Mouse (Mus musculus) cerebellum, adult 9-10 months (tissue): Measurements from ENCODE around the gene Gm5142.
A peak's percentile ranks its signal among the peaks of the same experiment; 100 is the strongest.

Experiments
- DNase-seq: peaks from one replicate; pipeline ENCODE4 v3.0.0; 2022

Gene Gm5142

GRCm38 (mm10) chr14:59178649-59179048, at the start of gene Gm5142:
Gene Gm5142, minus strand, starts transcription at chr14:59178749.
- no peak for DNase-seq

DNA sequence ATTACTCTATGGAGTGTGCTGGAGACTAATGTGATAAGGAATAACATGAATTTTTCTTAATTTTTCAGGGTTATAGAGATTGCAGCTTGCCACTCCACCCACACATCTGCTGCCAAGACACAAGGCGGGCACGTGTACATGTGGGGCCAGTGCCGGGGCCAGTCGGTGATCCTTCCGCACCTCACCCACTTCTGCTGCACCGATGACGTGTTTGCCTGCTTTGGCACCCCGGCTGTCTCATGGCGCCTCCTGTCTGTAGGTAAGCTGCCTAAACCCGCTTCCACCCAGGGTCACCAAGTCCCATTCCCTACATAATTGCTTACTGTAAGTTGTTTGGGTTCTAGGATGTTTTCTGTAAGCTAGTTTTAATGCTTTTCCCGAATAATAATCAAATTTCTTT, 47.7 kb upstream of the Gm5142 start:
- DNase-seq, result no peak

- DNase-seq, result no peak
These were observed 40.7 kb upstream of the Gm5142 start for GRCm38 (mm10) chr14:59219241-59219640.

GRCm38 (mm10) chr14:59209816-59210215, 31.3 kb upstream of the Gm5142 start:
- peak; percentile 65 for DNase-seq

- no peak for DNase-seq
These were observed 30.5 kb upstream of the Gm5142 start for GRCm38 (mm10) chr14:59209003-59209402.

GRCm38 (mm10) chr14:59205976-59206583, 27.5 kb upstream of the Gm5142 start:
- no peak for DNase-seq

- DNase-seq, result no peak
These were observed 26.9 kb upstream of the Gm5142 start for GRCm38 (mm10) chr14:59205461-59205860.

- no peak for DNase-seq
These were observed 23.2 kb upstream of the Gm5142 start for GRCm38 (mm10) chr14:59201604-59202215.

GRCm38 (mm10) chr14:59200711-59201603, 22.4 kb upstream of the Gm5142 start, which contains the start of gene Rcbtb1:
Gene Rcbtb1, plus strand, starts transcription at chr14:59201209.
- DNase-seq, result peak; percentile 93

GRCm38 (mm10) chr14:59186121-59186520, 7.6 kb upstream of the Gm5142 start:
- DNase-seq, result no peak

DNA sequence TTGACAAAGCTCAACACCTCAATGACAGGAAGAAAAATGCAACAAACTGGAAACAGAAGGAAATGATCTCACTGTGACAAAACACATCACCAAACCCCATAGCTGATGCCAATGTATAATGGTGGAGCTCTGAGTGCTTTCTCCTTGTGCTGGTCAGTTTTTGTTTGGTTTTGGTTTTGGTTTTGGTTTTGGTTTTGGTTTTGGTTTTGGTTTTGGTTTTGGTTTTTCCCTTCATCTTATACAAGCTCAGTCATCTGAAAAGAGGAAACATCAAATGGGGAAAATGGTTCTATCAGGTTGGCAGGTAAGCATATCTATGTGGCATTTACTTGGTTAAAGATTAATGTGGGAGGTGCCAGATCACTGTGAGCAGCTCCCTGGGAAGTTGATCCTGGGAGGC, 7.0 kb upstream of the Gm5142 start:
- no peak for DNase-seq

- DNase-seq, result no peak
These were observed 4.2 kb upstream of the Gm5142 start for GRCm38 (mm10) chr14:59182732-59183131.

- no peak for DNase-seq
These were observed 21.4 kb downstream of the Gm5142 start for GRCm38 (mm10) chr14:59157016-59157698.

DNA sequence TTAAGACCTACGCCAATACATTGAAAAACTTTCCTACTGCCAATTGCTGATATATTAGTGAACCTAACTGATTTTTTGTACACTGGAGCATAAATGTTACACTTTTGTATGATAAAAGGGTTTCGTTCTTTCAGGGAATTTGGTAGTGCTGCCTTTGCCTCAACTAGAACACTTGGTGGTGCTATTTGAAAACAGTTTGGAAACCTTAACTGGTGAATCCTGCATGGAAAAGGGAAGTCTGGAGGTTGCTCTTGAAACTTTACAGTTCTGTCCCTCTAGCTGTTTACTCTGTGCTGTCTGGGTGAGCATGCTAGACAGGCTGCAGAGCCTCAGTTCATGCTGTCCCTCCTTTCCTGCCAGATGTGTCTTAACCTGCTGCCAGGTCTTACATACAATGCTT, 23.0 kb downstream of the Gm5142 start:
- peak; percentile 31 for DNase-seq

DNA sequence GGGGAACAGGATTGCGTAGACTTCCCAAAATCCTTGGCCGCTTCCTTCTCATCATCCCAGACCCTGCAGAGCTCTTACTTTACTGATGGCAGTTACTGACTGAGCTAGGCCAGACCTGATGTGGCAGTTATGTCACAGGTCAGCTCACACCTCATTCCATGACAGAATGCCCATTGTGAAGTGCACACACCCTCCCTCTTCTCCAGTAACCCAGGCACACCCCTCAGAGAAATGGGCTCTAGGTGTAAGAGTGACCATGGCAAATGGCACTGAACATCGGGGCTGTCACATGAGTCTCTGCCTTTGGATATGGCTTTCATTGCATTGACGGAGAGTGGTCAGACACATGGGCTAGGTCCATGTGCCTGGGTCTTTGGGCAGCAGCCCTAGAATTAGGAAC, 35.8 kb downstream of the Gm5142 start, which contains the start of gene 1700129C05Rik:
TSS of gene 1700129C05Rik (minus strand) at position 101 of the 400 bp plus-strand sequence.
- DNase-seq, result no peak

GRCm38 (mm10) chr14:59114281-59114680, 64.3 kb downstream of the Gm5142 start:
- DNase-seq, result peak; percentile 22
